Mouse (Mus musculus) intestine, embryonic 15.5 days (tissue): ENCODE results near the gene Hipk1. TPM values are rescaled to one million over a fixed set of nuclear protein-coding genes. Genes with fewer than 3 reads are reported as not detected.

Experiments
- ATAC-seq: fragments of 200-750 bp; cut with Nextera tagmentation; 2 replicates; pipeline ENCODE4 v1.8.0; 2017; ENCODE audit warnings: moderate TSS enrichment, moderate library complexity
- H3K27ac ChIP-seq: fragments of 300-500 bp; sonication (generic); 2 replicates; pipeline ENCODE4 v1.5.1; 2015; ENCODE audit warnings: mild to moderate bottlenecking, inconsistent platforms
- H3K27me3 ChIP-seq: fragments of 300-500 bp; sonication (generic); replicated peaks from 2 replicates; pipeline ENCODE4 v1.6.1; 2015; ENCODE audit warnings: inconsistent platforms
- H3K36me3 ChIP-seq: fragments of 300-500 bp; sonication (generic); 2 replicates; pipeline ENCODE4 v1.6.1; 2015; ENCODE audit warnings: inconsistent platforms
- H3K4me1 ChIP-seq: fragments of 300-500 bp; sonication (generic); replicated peaks from 2 replicates; pipeline ENCODE4 v1.6.1; 2015; ENCODE audit warnings: inconsistent platforms
- H3K4me2 ChIP-seq: fragments of 300-500 bp; sonication (generic); replicated peaks from 2 replicates; pipeline ENCODE4 v1.6.1; 2015; ENCODE audit warnings: mild to moderate bottlenecking, inconsistent platforms
- H3K4me3 ChIP-seq: fragments of 300-500 bp; sonication (generic); replicated peaks from 2 replicates; pipeline ENCODE4 v1.5.1; 2015; ENCODE audit warnings: inconsistent platforms
- H3K9ac ChIP-seq: fragments of 300-500 bp; sonication (generic); 2 replicates; pipeline ENCODE4 v1.6.1; 2015; ENCODE audit warnings: inconsistent platforms
- H3K9me3 ChIP-seq: fragments of 300-500 bp; sonication (generic); 2 replicates; pipeline ENCODE4 v1.6.1; 2016; ENCODE audit warnings: inconsistent platforms
- WGBS: fragments of 180-500 bp; shearing (Covaris S2); methylation state at CpG from one replicate; pipeline ENCODE4 v1.1.7; 2015; 5-methylcytosine and 5-hydroxymethylcytosine counted together
- polyA plus RNA-seq: library from polyadenylated mRNA; unstranded; fragments of >200 nt; fragmentation: Nextera tagmentation; extraction: Ambion mirVana; gene quantifications from 2 replicates; pipeline ENCODE4 v1.2.1, GENCODE M21; 2015

Hipk1 gene
- polyA plus RNA-seq, 1 experiment from 2014 or later, result 8.7 TPM

- no peaks in the 10 kb centered on the region for H3K9me3 ChIP-seq
- peak; percentile 82 for ATAC-seq
- WGBS, result under 1% methylated on average over 60 of the region's 61 CpGs
Measured at GRCm38 (mm10) chr3:103790346-103791145, 817 bp downstream of the Hipk1 start.

GRCm38 (mm10) chr3:103789891-103790345 lies 1.4 kb downstream of the Hipk1 start:
- Histone ChIP-seq H3K9ac (peak overlapping the region; percentile 97), H3K4me3 (peak overlapping the region; percentile 98), H3K27ac (peak overlapping the region; percentile 91), H3K4me2 (peak overlapping the region; percentile 69), H3K9me3 (no peaks in the 10 kb centered on the region), H3K27me3 (no peaks in the 10 kb centered on the region), H3K4me1 (no peaks in the 10 kb centered on the region), H3K36me3 (no peaks in the 10 kb centered on the region)
- under 1% methylated on average over 14 of the region's 14 CpGs for WGBS
- ATAC-seq, result no peak

More at GRCm38 (mm10) chr3:103790346-103791145, 817 bp downstream of the Hipk1 start:
- H3K27ac ChIP-seq, result peak overlapping the region; percentile 91
- H3K4me3 ChIP-seq, result peak overlapping the region; percentile 98
- peak overlapping the region; percentile 69 for H3K4me2 ChIP-seq
- H3K4me1 ChIP-seq, result no peaks in the 10 kb centered on the region
- no peaks in the 10 kb centered on the region for H3K27me3 ChIP-seq
- H3K36me3 ChIP-seq, result no peaks in the 10 kb centered on the region
- peak overlapping the region; percentile 97 for H3K9ac ChIP-seq

GRCm38 (mm10) chr3:103789096-103789495 lies 2.3 kb downstream of the Hipk1 start:
- Histone ChIP-seq H3K4me1 (no peaks in the 10 kb centered on the region), H3K4me3 (peak overlapping the region; percentile 98), H3K27ac (no peak overlapping the region), H3K36me3 (no peaks in the 10 kb centered on the region), H3K27me3 (no peaks in the 10 kb centered on the region), H3K9me3 (no peaks in the 10 kb centered on the region), H3K4me2 (peak overlapping the region; percentile 69), H3K9ac (no peak overlapping the region)
- WGBS, result 78% methylated on average over 7 of the region's 7 CpGs
- ATAC-seq, result no peak

- Histone ChIP-seq H3K4me3 (no peak overlapping the region), H3K9ac (no peak overlapping the region), H3K27ac (no peak overlapping the region), H3K27me3 (no peaks in the 10 kb centered on the region), H3K4me2 (no peak overlapping the region), H3K4me1 (0 out of 2 replicates have a peak, but pooled peaks cover 6% of the 10 kb centered on the region), H3K9me3 (no peaks in the 10 kb centered on the region), H3K36me3 (no peaks in the 10 kb centered on the region)
- ATAC-seq, result no peak
- 65% methylated on average over 7 of the region's 7 CpGs for WGBS
Measured at GRCm38 (mm10) chr3:103787225-103787624, 4.1 kb downstream of the Hipk1 start.

- WGBS, result 62% methylated on average over 4 of the region's 4 CpGs
Measured at GRCm38 (mm10) chr3:103782844-103783609, 8.3 kb downstream of the Hipk1 start.

GRCm38 (mm10) chr3:103780777-103781176 lies 10.6 kb downstream of the Hipk1 start:
- no peak overlapping the region for H3K4me3 ChIP-seq
- no peaks in the 10 kb centered on the region for H3K9me3 ChIP-seq
- H3K4me2 ChIP-seq, result no peak overlapping the region
- peaks cover 6% of the 10 kb centered on the region; the same call in 1 of the 2 replicates for H3K4me1 ChIP-seq
- no peaks in the 10 kb centered on the region for H3K27me3 ChIP-seq
- H3K9ac ChIP-seq, result no peak overlapping the region
- no peak overlapping the region for H3K27ac ChIP-seq
- peaks cover 7% of the 10 kb centered on the region; the same call in 1 of the 2 replicates for H3K36me3 ChIP-seq
- WGBS, result 79% methylated on average over 5 of the region's 5 CpGs
- no peak for ATAC-seq

More at GRCm38 (mm10) chr3:103782844-103783609, 8.3 kb downstream of the Hipk1 start:
- no peak overlapping the region for H3K27ac ChIP-seq
- no peak overlapping the region for H3K4me2 ChIP-seq
- peaks cover 1% of the 10 kb centered on the region; the same call in 1 of the 2 replicates for H3K36me3 ChIP-seq
- H3K4me1 ChIP-seq, result peaks cover 6% of the 10 kb centered on the region; the same call in 1 of the 2 replicates
- no peaks in the 10 kb centered on the region for H3K27me3 ChIP-seq
- no peaks in the 10 kb centered on the region for H3K9me3 ChIP-seq
- H3K4me3 ChIP-seq, result no peak overlapping the region
- ATAC-seq, result 0 out of 2 replicates have a peak, but pooled peaks have one; percentile 42
- no peak overlapping the region for H3K9ac ChIP-seq

- Histone ChIP-seq H3K27me3 (no peaks in the 10 kb centered on the region), H3K4me3 (no peak overlapping the region), H3K36me3 (peaks cover 7% of the 10 kb centered on the region; the same call in 1 of the 2 replicates), H3K9me3 (no peaks in the 10 kb centered on the region), H3K27ac (no peak overlapping the region), H3K4me1 (peaks cover 6% of the 10 kb centered on the region; the same call in 1 of the 2 replicates), H3K9ac (no peak overlapping the region), H3K4me2 (no peak overlapping the region)
- no peak for ATAC-seq
- WGBS, result 87% methylated on average over 3 of the region's 3 CpGs
Measured at GRCm38 (mm10) chr3:103780271-103780670, 11.1 kb downstream of the Hipk1 start.

GRCm38 (mm10) chr3:103779183-103779582 lies 12.2 kb downstream of the Hipk1 start:
- H3K4me3 ChIP-seq, result no peak overlapping the region
- no peak overlapping the region for H3K27ac ChIP-seq
- H3K4me1 ChIP-seq, result peaks cover 6% of the 10 kb centered on the region; the same call in 1 of the 2 replicates
- H3K4me2 ChIP-seq, result no peak overlapping the region
- 86% methylated on average over 7 of the region's 7 CpGs for WGBS
- H3K9ac ChIP-seq, result no peak overlapping the region
- H3K27me3 ChIP-seq, result no peaks in the 10 kb centered on the region
- H3K9me3 ChIP-seq, result no peaks in the 10 kb centered on the region
- ATAC-seq, result no peak
- H3K36me3 ChIP-seq, result peaks cover 7% of the 10 kb centered on the region; the same call in 1 of the 2 replicates

- Histone ChIP-seq H3K27me3 (no peaks in the 10 kb centered on the region), H3K27ac (no peak overlapping the region), H3K4me2 (no peak overlapping the region), H3K9ac (no peak overlapping the region), H3K9me3 (no peaks in the 10 kb centered on the region), H3K36me3 (peaks cover 7% of the 10 kb centered on the region; the same call in 1 of the 2 replicates), H3K4me1 (peaks cover 4% of the 10 kb centered on the region; the same call in 1 of the 2 replicates), H3K4me3 (no peak overlapping the region)
- ATAC-seq, result no peak
- 76% methylated on average over 6 of the region's 6 CpGs for WGBS
Measured at GRCm38 (mm10) chr3:103778660-103779059, 12.7 kb downstream of the Hipk1 start.

- Histone ChIP-seq H3K36me3 (peaks cover 7% of the 10 kb centered on the region; the same call in 1 of the 2 replicates), H3K4me3 (no peak overlapping the region), H3K9me3 (no peaks in the 10 kb centered on the region), H3K4me2 (no peak overlapping the region), H3K27me3 (no peaks in the 10 kb centered on the region), H3K4me1 (no peaks in the 10 kb centered on the region; the same call in 1 of the 2 replicates), H3K27ac (no peak overlapping the region), H3K9ac (no peak overlapping the region)
- no peak for ATAC-seq
- 86% methylated on average over 11 of the region's 11 CpGs for WGBS
Measured at GRCm38 (mm10) chr3:103777940-103778339, 13.4 kb downstream of the Hipk1 start.

GRCm38 (mm10) chr3:103774009-103774408 lies 17.4 kb downstream of the Hipk1 start:
- no peaks in the 10 kb centered on the region for H3K9me3 ChIP-seq
- no peaks in the 10 kb centered on the region for H3K27me3 ChIP-seq
- H3K9ac ChIP-seq, result no peak overlapping the region
- WGBS, result 89% methylated on average over 15 of the region's 15 CpGs
- H3K4me1 ChIP-seq, result peaks cover 2% of the 10 kb centered on the region; the same call in 1 of the 2 replicates
- H3K36me3 ChIP-seq, result peaks cover 7% of the 10 kb centered on the region; the same call in 1 of the 2 replicates
- no peak overlapping the region for H3K4me2 ChIP-seq
- H3K4me3 ChIP-seq, result no peak overlapping the region
- no peak overlapping the region for H3K27ac ChIP-seq
- ATAC-seq, result no peak

GRCm38 (mm10) chr3:103773508-103773907 lies 17.9 kb downstream of the Hipk1 start:
- no peak for ATAC-seq
- no peak overlapping the region for H3K4me2 ChIP-seq
- no peaks in the 10 kb centered on the region for H3K9me3 ChIP-seq
- peaks cover 2% of the 10 kb centered on the region; the same call in 1 of the 2 replicates for H3K4me1 ChIP-seq
- peaks cover 11% of the 10 kb centered on the region for H3K36me3 ChIP-seq
- H3K4me3 ChIP-seq, result no peak overlapping the region
- no peaks in the 10 kb centered on the region for H3K27me3 ChIP-seq
- WGBS, result 82% methylated on average over 3 of the region's 3 CpGs
- no peak overlapping the region for H3K27ac ChIP-seq
- H3K9ac ChIP-seq, result no peak overlapping the region
